Mouse (Mus musculus): ENCODE data around the gene Depdc1b.

GRCm38 (mm10) chr13:108272332-108272731 is 43.8 kb upstream of the Depdc1b start:
- no peak for TF ChIP-seq POLR2A (IDR thresholded peaks at IDR 0.05; ENCODE audit: insufficient read length, low read depth)
- TF ChIP-seq POLR2AphosphoS2 (IDR thresholded peaks at IDR 0.05; ENCODE audit: insufficient read length, low read depth), result no peak
- TF ChIP-seq TCF12 (IDR thresholded peaks at IDR 0.05; ENCODE audit: insufficient read depth, poor library complexity, severe bottlenecking), result no peak
- TF ChIP-seq E2F4 (IDR thresholded peaks at IDR 0.05; ENCODE audit: insufficient read depth), result no peak
- TF ChIP-seq CEBPB (IDR thresholded peaks at IDR 0.05; ENCODE audit: insufficient read depth, poor library complexity, severe bottlenecking), result no peak
- no peak for TF ChIP-seq TCF3 (IDR thresholded peaks at IDR 0.05; ENCODE audit: insufficient read length, low read depth)
- no peak for TF ChIP-seq MAX (IDR thresholded peaks at IDR 0.05; ENCODE audit: low read depth)
- no peak for TF ChIP-seq USF1 (IDR thresholded peaks at IDR 0.05; ENCODE audit: low read depth)
- TF ChIP-seq SRF (IDR thresholded peaks at IDR 0.05; ENCODE audit: control insufficient read depth, insufficient read length, low read depth), result no peak

All from myocyte (in vitro differentiated cells).